Mouse (Mus musculus): ENCODE data around the gene B230118H07Rik. TPM values are rescaled to one million over a fixed set of nuclear protein-coding genes. Genes with fewer than 3 reads are reported as not detected.

B230118H07Rik gene
- total and polyA plus RNA-seq, 3 experiments = 5.0 to 12.6 (median 9.7) TPM

DNA sequence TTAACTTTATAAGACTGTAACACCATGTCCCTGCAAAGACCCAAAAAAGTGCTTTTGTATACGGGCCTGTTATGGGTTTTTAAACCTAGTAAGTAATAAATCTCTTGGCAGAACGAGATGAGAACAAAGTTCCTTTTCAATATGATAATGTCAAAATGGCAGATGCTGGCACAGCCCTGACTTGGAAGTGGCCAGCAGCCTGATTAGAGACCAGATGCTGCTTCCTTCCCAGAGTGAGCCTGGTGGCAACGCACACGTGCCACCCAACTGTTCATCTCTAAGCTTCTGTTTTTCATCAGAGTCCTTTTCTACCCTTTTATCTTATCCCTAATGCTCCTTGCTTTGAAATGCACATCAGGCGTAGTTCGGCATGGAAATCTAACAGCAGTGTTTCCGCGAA is 58.0 kb downstream of the B230118H07Rik start:
- Histone ChIP-seq H3K4me2 (ENCODE audit: insufficient read depth, low read depth, poor library complexity, severe bottlenecking) (no peak overlapping the region), H3K4me3 (replicated peaks in 1 of 3; ENCODE audit: low read depth in 2 of 3, low read length in 2 of 3, poor library complexity in 1 of 3) (no peak overlapping the region), H3K27me3 (replicated peaks) (peaks cover 15% of the 10 kb centered on the region), H3K4me1 (ENCODE audit: control insufficient read depth in 1 of 2, insufficient read depth in 2 of 2) (no peaks in the 10 kb centered on the region), H3K27ac (ENCODE audit: insufficient read depth, low read depth) (no peak overlapping the region), H3K36me3 (replicated peaks in 1 of 2; ENCODE audit: control insufficient read depth in 1 of 2, insufficient read depth in 1 of 2, low read length in 1 of 2) (no peaks in the 10 kb centered on the region), H3K9ac (ENCODE audit: insufficient read depth, low read depth) (no peak overlapping the region), H3K79me2 (replicated peaks; ENCODE audit: control insufficient read depth, extremely low read depth, insufficient read depth, poor library complexity, severe bottlenecking) (no peaks in the 10 kb centered on the region), H3K9me3 (replicated peaks; ENCODE audit: low read length) (no peaks in the 10 kb centered on the region)
- in situ Hi-C loops (cut with MboI; ENCODE audit: low pct_ligation_motif_present, low pct_unique_long_range_greater_than_20kb, low sequenced_read_pairs) = no loop called here
- DNase-seq (ENCODE audit: extremely low read depth) = no peak
- TF ChIP-seq PAX5 (IDR thresholded peaks at IDR 0.05; ENCODE audit: low read length) (no peak), ELF1 (IDR thresholded peaks at IDR 0.05; ENCODE audit: low read depth, low read length) (no peak), CHD2 (IDR thresholded peaks at IDR 0.05; ENCODE audit: low read length) (no peak), BHLHE40 (IDR thresholded peaks at IDR 0.05; ENCODE audit: low read depth, low read length) (no peak), ETS1 (conservative IDR thresholded peaks at IDR 0.05; ENCODE audit: low read depth, low read length) (no peak), USF2 (conservative IDR thresholded peaks at IDR 0.05; ENCODE audit: low read depth, low read length) (no peak), ZMIZ1 (IDR thresholded peaks at IDR 0.05; ENCODE audit: low read depth, low read length) (no peak), E2F4 (IDR thresholded peaks at IDR 0.05; ENCODE audit: insufficient replicate concordance, low read depth, low read length) (no peak), USF1 (IDR thresholded peaks at IDR 0.05; ENCODE audit: low read depth, low read length) (no peak), NELFE (IDR thresholded peaks at IDR 0.05; ENCODE audit: low read depth, low read length) (no peak), MEF2A (IDR thresholded peaks at IDR 0.05; ENCODE audit: borderline replicate concordance, low read depth, low read length) (no peak), TBP (conservative IDR thresholded peaks at IDR 0.05; ENCODE audit: low read depth, low read length) (no peak), JUN (IDR thresholded peaks at IDR 0.05; ENCODE audit: insufficient read depth, low read depth, low read length) (no peak), MXI1 (IDR thresholded peaks at IDR 0.05; ENCODE audit: low read depth, low read length) (no peak), HCFC1 (IDR thresholded peaks at IDR 0.05; ENCODE audit: low read depth, low read length) (no peak), MYC (IDR thresholded peaks at IDR 0.05; ENCODE audit: low read depth, low read length) (no peak), POLR2AphosphoS2 (IDR thresholded peaks at IDR 0.05; ENCODE audit: low read depth, low read length) (no peak), POLR2A (IDR thresholded peaks at IDR 0.05; ENCODE audit: low read depth, low read length) (no peak)
- dilution Hi-C loops (cut with MboI; ENCODE audit: extremely low pct_ligation_motif_present, extremely low pct_unique_long_range_greater_than_20kb, low sequenced_read_pairs) = no loop called here

GRCm38 (mm10) chr2:101581418-101581817 is 67.9 kb downstream of the B230118H07Rik start:
- Histone ChIP-seq H3K4me2 (ENCODE audit: insufficient read depth, low read depth, poor library complexity, severe bottlenecking) (no peak overlapping the region), H3K79me2 (replicated peaks; ENCODE audit: control insufficient read depth, extremely low read depth, insufficient read depth, poor library complexity, severe bottlenecking) (no peaks in the 10 kb centered on the region), H3K9me3 (replicated peaks; ENCODE audit: low read length) (no peaks in the 10 kb centered on the region), H3K27ac (ENCODE audit: insufficient read depth, low read depth) (no peak overlapping the region), H3K4me1 (ENCODE audit: control insufficient read depth in 1 of 2, insufficient read depth in 2 of 2) (peaks cover 0 to 12% of the 10 kb centered on the region in 2 experiments; a peak in 2 of 4 replicates), H3K9ac (ENCODE audit: insufficient read depth, low read depth) (no peak overlapping the region), H3K36me3 (replicated peaks in 1 of 2; ENCODE audit: control insufficient read depth in 1 of 2, insufficient read depth in 1 of 2, low read length in 1 of 2) (no peaks in the 10 kb centered on the region), H3K27me3 (replicated peaks) (peaks cover 3% of the 10 kb centered on the region), H3K4me3 (replicated peaks in 1 of 3; ENCODE audit: low read depth in 2 of 3, low read length in 2 of 3, poor library complexity in 1 of 3) (no peak overlapping the region)
- no peak for TF ChIP-seq KAT2A (IDR thresholded peaks at IDR 0.05; ENCODE audit: insufficient replicate concordance, low read length)
- TF ChIP-seq GABPA (IDR thresholded peaks at IDR 0.05; ENCODE audit: insufficient replicate concordance, low read depth, low read length) = no peak
- no peak for TF ChIP-seq CHD1 (IDR thresholded peaks at IDR 0.05; ENCODE audit: low read depth, low read length)
- no peak for TF ChIP-seq CHD2 (IDR thresholded peaks at IDR 0.05; ENCODE audit: low read length)
- no peak for TF ChIP-seq E2F4 (IDR thresholded peaks at IDR 0.05; ENCODE audit: insufficient replicate concordance, low read depth, low read length)
- TF ChIP-seq TBP (conservative IDR thresholded peaks at IDR 0.05; ENCODE audit: low read depth, low read length) = no peak
- TF ChIP-seq MYC (IDR thresholded peaks at IDR 0.05; ENCODE audit: low read depth, low read length) = no peak
- no peak for TF ChIP-seq USF1 (IDR thresholded peaks at IDR 0.05; ENCODE audit: low read depth, low read length)
- TF ChIP-seq ETS1 (conservative IDR thresholded peaks at IDR 0.05; ENCODE audit: low read depth, low read length) = no peak
- TF ChIP-seq ZMIZ1 (IDR thresholded peaks at IDR 0.05; ENCODE audit: low read depth, low read length) = no peak
- no peak for TF ChIP-seq SMC3 (IDR thresholded peaks at IDR 0.05; ENCODE audit: low read depth, low read length)
- no peak for TF ChIP-seq MEF2A (IDR thresholded peaks at IDR 0.05; ENCODE audit: borderline replicate concordance, low read depth, low read length)
- no peak for TF ChIP-seq TCF12 (IDR thresholded peaks at IDR 0.05; ENCODE audit: low read depth, low read length)
- no peak for TF ChIP-seq ELF1 (IDR thresholded peaks at IDR 0.05; ENCODE audit: low read depth, low read length)
- no peak for TF ChIP-seq SIN3A (IDR thresholded peaks at IDR 0.05; ENCODE audit: low read length)
- TF ChIP-seq JUN (IDR thresholded peaks at IDR 0.05; ENCODE audit: insufficient read depth, low read depth, low read length) = no peak
- no peak for TF ChIP-seq ZC3H11A (IDR thresholded peaks at IDR 0.05; ENCODE audit: low read depth, low read length)
- dilution Hi-C loops (cut with MboI; ENCODE audit: extremely low pct_ligation_motif_present, extremely low pct_unique_long_range_greater_than_20kb, low sequenced_read_pairs) (no loop called here), in situ Hi-C loops (cut with MboI; ENCODE audit: low pct_ligation_motif_present, low pct_unique_long_range_greater_than_20kb, low sequenced_read_pairs) (no loop called here)
- no peak for DNase-seq (ENCODE audit: extremely low read depth)
